Mouse (Mus musculus): ENCODE data around the gene Itk.

- TF ChIP-seq CTCF (IDR thresholded peaks at IDR 0.05; ENCODE audit: low read depth, low read length) = no peak
- no peak for TF ChIP-seq POLR2A (IDR thresholded peaks at IDR 0.05; ENCODE audit: borderline replicate concordance, low read depth, low read length)
These were observed 20.8 kb upstream of the Itk start for GRCm38 (mm10) chr11:46410018-46410563.

Measured in bone marrow macrophage, adult 2 months (primary cell).